Mouse (Mus musculus) embryonic facial prominence, embryonic 13.5 days (tissue): Measurements from ENCODE around the gene Zfp109. TPM values are rescaled to one million over a fixed set of nuclear protein-coding genes. Genes with fewer than 3 reads are reported as not detected.

Experiments used
- ATAC-seq: fragments of 200-750 bp; cut with Nextera tagmentation; 2 replicates; pipeline ENCODE4 v1.8.0; 2017; ENCODE audit warnings: low read depth; ENCODE audit not compliant: insufficient number of reproducible peaks, insufficient read depth, low FRiP score, low TSS enrichment
- H3K27ac ChIP-seq: fragments of 300-500 bp; sonication (generic); 2 replicates; pipeline ENCODE4 v1.5.1; 2015; ENCODE audit warnings: moderate library complexity, mild to moderate bottlenecking, inconsistent platforms
- H3K27me3 ChIP-seq: fragments of 300-500 bp; sonication (generic); 2 replicates; pipeline ENCODE4 v1.6.1; 2015; ENCODE audit warnings: mild to moderate bottlenecking, inconsistent platforms
- H3K36me3 ChIP-seq: fragments of 300-500 bp; sonication (generic); 2 replicates; pipeline ENCODE4 v1.6.1; 2015; ENCODE audit warnings: mild to moderate bottlenecking, inconsistent platforms
- H3K4me1 ChIP-seq: fragments of 300-500 bp; sonication (generic); 2 replicates; pipeline ENCODE4 v1.6.1; 2015; ENCODE audit warnings: inconsistent platforms
- H3K4me2 ChIP-seq: fragments of 300-500 bp; sonication (generic); 2 replicates; pipeline ENCODE4 v1.6.1; 2015; ENCODE audit warnings: moderate library complexity, mild to moderate bottlenecking, inconsistent platforms
- H3K4me3 ChIP-seq: fragments of 300-500 bp; sonication (generic); 2 replicates; pipeline ENCODE4 v1.5.1; 2015; ENCODE audit warnings: mild to moderate bottlenecking, inconsistent platforms
- H3K9ac ChIP-seq: fragments of 300-500 bp; sonication (generic); 2 replicates; pipeline ENCODE4 v1.6.1; 2015; ENCODE audit warnings: mild to moderate bottlenecking, inconsistent platforms
- H3K9me3 ChIP-seq: fragments of 300-500 bp; sonication (generic); 2 replicates; pipeline ENCODE4 v1.6.1; 2016; ENCODE audit warnings: inconsistent platforms
- WGBS: fragments of 180-500 bp; shearing (Covaris S2); methylation state at CpG from one replicate; pipeline ENCODE4 v1.1.7; 2015; ENCODE audit warnings: mixed read lengths; 5-methylcytosine and 5-hydroxymethylcytosine counted together
- polyA plus RNA-seq: library from polyadenylated mRNA; unstranded; fragments of >200 nt; fragmentation: Nextera tagmentation; extraction: Ambion mirVana; gene quantifications from 2 replicates; pipeline ENCODE4 v1.2.1, GENCODE M21; 2015

Zfp109 gene
- polyA plus RNA-seq, 1 experiment from 2014 or later, result 6.1 TPM

- ATAC-seq, result no peak
- 69% methylated on average over 24 of the region's 24 CpGs for WGBS
- Histone ChIP-seq H3K27ac (no peak overlapping the region), H3K4me2 (no peak overlapping the region), H3K36me3 (peaks cover 10% of the 10 kb centered on the region), H3K9me3 (no peaks in the 10 kb centered on the region), H3K4me1 (peaks cover 4% of the 10 kb centered on the region), H3K9ac (no peak overlapping the region), H3K27me3 (no peaks in the 10 kb centered on the region), H3K4me3 (no peak overlapping the region)
These were observed 31.1 kb upstream of the Zfp109 start for GRCm38 (mm10) chr7:24268176-24269155.

GRCm38 (mm10) chr7:24260000-24260312 is 22.6 kb upstream of the Zfp109 start:
- H3K4me3 ChIP-seq, result no peak overlapping the region
- WGBS, result 92% methylated on average over 4 of the region's 4 CpGs
- H3K27ac ChIP-seq, result no peak overlapping the region
- H3K36me3 ChIP-seq, result peaks cover 35% of the 10 kb centered on the region
- peaks cover 11% of the 10 kb centered on the region for H3K4me1 ChIP-seq
- no peak overlapping the region for H3K9ac ChIP-seq
- no peak overlapping the region for H3K4me2 ChIP-seq
- H3K9me3 ChIP-seq, result no peaks in the 10 kb centered on the region
- H3K27me3 ChIP-seq, result no peaks in the 10 kb centered on the region
- no peak for ATAC-seq

- Histone ChIP-seq H3K4me3 (no peak overlapping the region), H3K4me2 (no peak overlapping the region), H3K27ac (no peak overlapping the region), H3K9ac (no peak overlapping the region), H3K9me3 (no peaks in the 10 kb centered on the region), H3K27me3 (no peaks in the 10 kb centered on the region), H3K4me1 (peaks cover 13% of the 10 kb centered on the region), H3K36me3 (peaks cover 35% of the 10 kb centered on the region)
- WGBS, result 92% methylated on average over 13 of the region's 13 CpGs
- no peak for ATAC-seq
These were observed 22.1 kb upstream of the Zfp109 start for GRCm38 (mm10) chr7:24259306-24259999.

- no peaks in the 10 kb centered on the region for H3K9me3 ChIP-seq
- H3K9ac ChIP-seq, result peak within 1 kb of the TSS; percentile 84
- H3K27ac ChIP-seq, result peak within 1 kb of the TSS; percentile 60
- peaks cover 9% of the 10 kb centered on the region for H3K36me3 ChIP-seq
- H3K4me1 ChIP-seq, result peaks cover 17% of the 10 kb centered on the region
- no peaks in the 10 kb centered on the region for H3K27me3 ChIP-seq
- WGBS, result 18% methylated on average over 21 of the region's 21 CpGs
- H3K4me2 ChIP-seq, result peak within 1 kb of the TSS; percentile 70
- ATAC-seq, result peak; percentile 84
- H3K4me3 ChIP-seq, result peak within 1 kb of the TSS; percentile 61
These were observed 17.5 kb upstream of the Zfp109 start, which contains the start of gene Zfp108 for GRCm38 (mm10) chr7:24254633-24255474. Gene Zfp108, plus strand, starts transcription at chr7:24254794.

DNA sequence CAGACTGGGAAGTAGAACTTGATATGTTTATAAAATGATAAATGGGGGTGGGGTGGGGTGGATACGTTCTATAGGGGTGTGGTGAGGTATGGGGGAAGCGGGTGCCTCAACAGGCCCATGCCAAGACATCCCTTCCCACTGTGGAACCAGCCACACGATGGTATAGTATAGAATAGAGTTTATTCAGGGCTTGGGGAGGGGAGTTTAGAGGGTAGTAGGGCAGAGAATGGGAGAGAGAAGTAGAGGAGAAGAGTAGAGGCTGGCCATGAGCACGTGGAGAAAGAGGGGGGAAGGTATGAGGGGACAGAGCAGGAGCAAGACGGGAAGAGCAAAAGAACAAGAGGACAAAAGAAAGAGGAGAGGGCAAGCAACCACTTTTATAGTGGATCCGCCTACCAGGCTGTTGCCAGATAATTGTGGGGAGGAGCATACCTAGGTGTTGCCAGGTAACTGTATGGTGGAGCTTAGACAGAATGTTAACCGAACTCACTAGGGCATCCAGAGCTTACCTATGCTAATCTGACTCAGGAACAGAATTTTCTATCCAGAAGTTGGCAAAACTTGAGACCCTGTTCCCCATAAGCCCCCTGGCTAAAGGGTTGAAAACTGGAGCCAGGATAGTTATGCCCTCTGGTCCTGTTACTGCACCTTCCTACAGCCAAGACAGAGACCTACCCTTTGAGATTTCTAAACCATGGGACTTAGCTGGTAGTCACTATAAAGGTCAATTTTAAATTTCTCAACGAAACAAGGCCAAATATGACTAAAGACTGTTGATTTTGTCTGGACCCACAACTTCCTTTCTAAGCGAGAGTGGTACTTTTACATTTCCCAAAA is 16.6 kb upstream of the Zfp109 start:
- Histone ChIP-seq H3K4me1 (peaks cover 17% of the 10 kb centered on the region), H3K4me2 (peak overlapping the region; percentile 70), H3K36me3 (0 out of 2 replicates have a peak, but pooled peaks cover 5% of the 10 kb centered on the region), H3K4me3 (peak overlapping the region; percentile 61), H3K9ac (peak overlapping the region; percentile 44; the same call in 1 of the 2 replicates), H3K9me3 (no peaks in the 10 kb centered on the region), H3K27me3 (no peaks in the 10 kb centered on the region), H3K27ac (no peak overlapping the region)
- 60% methylated on average over 9 of the region's 9 CpGs for WGBS
- ATAC-seq, result no peak

GRCm38 (mm10) chr7:24211343-24211742 is 26.0 kb downstream of the Zfp109 start, which contains the start of gene Zfp111:
Gene Zfp111, minus strand, starts transcription at chr7:24211443.
- Histone ChIP-seq H3K27me3 (no peaks in the 10 kb centered on the region), H3K27ac (no peak within 1 kb of the TSS), H3K4me2 (no peak within 1 kb of the TSS), H3K36me3 (no peaks in the 10 kb centered on the region), H3K4me3 (no peak within 1 kb of the TSS), H3K9ac (no peak within 1 kb of the TSS), H3K4me1 (peaks cover 8% of the 10 kb centered on the region), H3K9me3 (0 out of 2 replicates have a peak, but pooled peaks cover under 1% of the 10 kb centered on the region)
- no peak for ATAC-seq
- 80% methylated on average over 5 of the region's 5 CpGs for WGBS

GRCm38 (mm10) chr7:24210296-24210695 is 27.1 kb downstream of the Zfp109 start:
- WGBS, result 74% methylated on average over 2 of the region's 2 CpGs
- Histone ChIP-seq H3K9ac (no peak overlapping the region), H3K4me2 (no peak overlapping the region), H3K9me3 (no peaks in the 10 kb centered on the region), H3K27ac (no peak overlapping the region), H3K36me3 (peaks cover 9% of the 10 kb centered on the region), H3K27me3 (no peaks in the 10 kb centered on the region), H3K4me3 (no peak overlapping the region), H3K4me1 (peaks cover 8% of the 10 kb centered on the region)
- ATAC-seq, result no peak

DNA sequence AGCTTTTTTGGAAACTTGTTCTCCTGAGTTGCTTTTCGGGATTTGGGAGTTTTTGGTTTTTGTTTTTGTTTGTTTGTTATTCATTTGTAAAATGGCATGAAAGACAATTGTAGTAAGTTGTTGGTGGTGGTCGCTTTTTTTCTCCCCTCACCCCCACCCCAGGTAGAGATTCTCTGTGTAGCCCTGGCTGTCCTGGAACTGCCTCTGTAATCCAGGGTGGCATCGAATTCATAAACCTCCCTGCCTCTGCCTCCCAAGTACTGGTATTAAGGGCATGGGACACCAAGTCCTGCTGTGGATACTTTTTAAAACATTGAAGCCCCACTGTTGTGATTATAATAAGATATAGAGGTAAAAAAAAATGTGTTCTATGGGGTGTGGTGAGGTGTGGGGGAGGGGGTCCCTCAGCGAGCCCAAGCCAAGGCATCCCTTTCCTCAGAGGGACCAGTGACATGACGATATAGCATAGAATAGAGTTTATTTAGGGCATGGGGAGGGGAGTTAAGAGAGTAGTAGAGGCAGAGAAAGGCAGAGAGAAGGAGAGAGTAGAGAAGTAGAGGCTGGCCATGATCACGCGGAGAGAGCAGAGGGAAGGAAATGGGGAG is 29.0 kb downstream of the Zfp109 start:
- H3K36me3 ChIP-seq, result peaks cover 27% of the 10 kb centered on the region
- WGBS, result 58% methylated on average over 7 of the region's 7 CpGs
- no peaks in the 10 kb centered on the region for H3K9me3 ChIP-seq
- peaks cover 8% of the 10 kb centered on the region for H3K4me1 ChIP-seq
- H3K9ac ChIP-seq, result no peak overlapping the region
- peak overlapping the region; percentile 63 for H3K4me3 ChIP-seq
- H3K4me2 ChIP-seq, result peak overlapping the region; percentile 73
- H3K27me3 ChIP-seq, result no peaks in the 10 kb centered on the region
- H3K27ac ChIP-seq, result no peak overlapping the region
- ATAC-seq, result no peak

- 12% methylated on average over 24 of the region's 24 CpGs for WGBS
- ATAC-seq, result peak; percentile 82; the same call in 1 of the 2 replicates
- H3K27ac ChIP-seq, result peak overlapping the region; percentile 81
These were observed 29.7 kb downstream of the Zfp109 start for GRCm38 (mm10) chr7:24207488-24208261.

DNA sequence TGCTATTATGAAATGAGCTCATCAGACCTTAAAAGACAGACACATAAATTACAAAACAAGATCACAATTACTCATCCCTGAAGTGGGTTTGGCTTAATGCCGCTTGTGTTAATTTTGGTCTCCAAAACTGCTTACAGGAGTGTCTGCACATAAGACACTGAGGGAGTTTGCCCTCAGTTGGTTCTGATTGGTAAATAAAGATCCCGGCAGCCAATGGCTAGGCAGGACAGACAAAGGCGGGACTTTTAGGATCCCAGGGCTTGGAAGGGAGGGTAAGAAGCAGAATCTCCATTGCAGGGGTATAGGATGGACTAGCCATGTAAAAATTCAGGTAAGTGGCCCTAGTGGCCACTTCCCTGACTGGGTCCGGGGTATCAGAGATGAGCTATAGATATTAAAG is 40.4 kb downstream of the Zfp109 start:
- peaks cover 18% of the 10 kb centered on the region for H3K9me3 ChIP-seq
- no peak for ATAC-seq
- H3K4me3 ChIP-seq, result no peak overlapping the region
- H3K9ac ChIP-seq, result no peak overlapping the region
- 94% methylated on average over 4 of the region's 4 CpGs for WGBS
- H3K4me2 ChIP-seq, result no peak overlapping the region
- H3K4me1 ChIP-seq, result no peaks in the 10 kb centered on the region
- H3K27me3 ChIP-seq, result no peaks in the 10 kb centered on the region
- H3K27ac ChIP-seq, result no peak overlapping the region
- H3K36me3 ChIP-seq, result peaks cover 71% of the 10 kb centered on the region

More at GRCm38 (mm10) chr7:24207488-24208261, 29.7 kb downstream of the Zfp109 start:
- H3K4me1 ChIP-seq, result peaks cover 8% of the 10 kb centered on the region
- no peaks in the 10 kb centered on the region for H3K9me3 ChIP-seq
- H3K27me3 ChIP-seq, result no peaks in the 10 kb centered on the region
- peak overlapping the region; percentile 88 for H3K9ac ChIP-seq
- peak overlapping the region; percentile 73 for H3K4me2 ChIP-seq
- H3K4me3 ChIP-seq, result peak overlapping the region; percentile 63
- peaks cover 32% of the 10 kb centered on the region for H3K36me3 ChIP-seq
